In the genomic region with DNA sequence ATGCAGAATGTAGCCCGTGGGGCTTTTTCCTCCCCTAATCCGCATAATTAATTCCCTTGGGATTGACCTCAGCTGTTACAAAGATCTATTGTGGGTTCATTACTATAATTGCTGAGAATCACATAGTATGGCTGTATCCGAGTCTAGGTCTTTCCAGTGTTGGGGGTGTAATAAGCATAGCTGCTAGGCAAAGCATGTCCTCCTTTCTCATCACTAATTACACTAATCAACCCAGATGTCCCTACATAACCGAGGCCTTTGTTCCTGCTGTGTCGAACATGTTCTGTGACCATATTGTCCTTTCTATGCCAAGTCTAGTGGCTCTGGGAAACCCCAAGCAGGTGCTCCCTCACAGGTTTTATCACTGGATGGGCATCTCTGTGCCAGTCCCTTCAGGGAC, we compare ENCODE assay signal across 18 mouse cellular contexts. TPM values are rescaled to one million over a fixed set of nuclear protein-coding genes. Genes with fewer than 3 reads are reported as not detected.
A peak's percentile ranks its signal among the peaks of the same experiment; 100 is the strongest.
DNase-seq lines count a peak whose midpoint lies in the region; ATAC-seq and TF ChIP-seq lines count a peak whose summit lies in the region.
"Had no signal": no experiment of that assay in that cellular context is flagged by ENCODE, and none has a peak within 500 bp of the region (broad histone marks: within the 10 kb centered on the region; RNA-seq: fewer than 3 reads in every experiment).

No protein-coding gene starts in this region.

- peak; percentile 33; the same call in 1 of the 2 replicates for ATAC-seq in forebrain, embryonic 11.5 days (replicated peaks; ENCODE audit: low FRiP score)
- peak; percentile 87 for ATAC-seq in embryonic facial prominence, embryonic 14.5 days (ENCODE audit: low read depth)
- peak; percentile 51 for ATAC-seq in forebrain, embryonic 16.5 days
- peak; percentile 75; the same call in 1 of the 2 replicates for ATAC-seq in midbrain, embryonic 14.5 days (ENCODE audit: low FRiP score, low TSS enrichment)

- H3K27ac ChIP-seq in forebrain, embryonic 11.5 days (ENCODE audit: low read depth, low read length): no peak overlapping the region
- H3K27ac ChIP-seq in forebrain, embryonic 10.5 days: no peak overlapping the region
- H3K27ac ChIP-seq in embryonic facial prominence, embryonic 14.5 days (replicated peaks; ENCODE audit: low read depth, low read length): no peak overlapping the region
- no peak overlapping the region for H3K27ac ChIP-seq in forebrain, embryonic 16.5 days (ENCODE audit: low read length)
- H3K27ac ChIP-seq in midbrain, embryonic 14.5 days (replicated peaks; ENCODE audit: low read depth, low read length): no peak overlapping the region
- H3K27ac ChIP-seq in kidney, adult 2 months (ENCODE audit: insufficient read depth, low read depth, low read length): no peak overlapping the region
- H3K27ac ChIP-seq: heart, embryonic 13.5 days; macrophage had no signal

- no peaks in the 10 kb centered on the region for H3K27me3 ChIP-seq in forebrain, embryonic 11.5 days (ENCODE audit: control insufficient read depth, insufficient read depth, low read length)
- no peaks in the 10 kb centered on the region for H3K27me3 ChIP-seq in forebrain, embryonic 10.5 days (ENCODE audit: poor library complexity, severe bottlenecking)
- no peaks in the 10 kb centered on the region for H3K27me3 ChIP-seq in embryonic facial prominence, embryonic 14.5 days (replicated peaks; ENCODE audit: control insufficient read depth, insufficient read depth, low read length)
- no peaks in the 10 kb centered on the region for H3K27me3 ChIP-seq in forebrain, embryonic 16.5 days (replicated peaks; ENCODE audit: control insufficient read depth, insufficient read depth, low read length)
- H3K27me3 ChIP-seq in midbrain, embryonic 14.5 days (ENCODE audit: control insufficient read depth, insufficient read depth, low read length): no peaks in the 10 kb centered on the region
- H3K27me3 ChIP-seq in kidney, adult 2 months (replicated peaks; ENCODE audit: control insufficient read depth, insufficient read depth, low read length): no peaks in the 10 kb centered on the region

- WGBS in forebrain, embryonic 11.5 days: 75% methylated on average over 5 of the region's 5 CpGs
- 89% methylated on average over 5 of the region's 5 CpGs for WGBS in forebrain, embryonic 10.5 days
- 76% methylated on average over 5 of the region's 5 CpGs for WGBS in embryonic facial prominence, embryonic 14.5 days
- WGBS in forebrain, embryonic 16.5 days: 46% methylated on average over 5 of the region's 5 CpGs
- 46% methylated on average over 5 of the region's 5 CpGs for WGBS in midbrain, embryonic 14.5 days
- WGBS in kidney, adult 2 months: 84% methylated on average over 5 of the region's 5 CpGs

- no peaks in the 10 kb centered on the region for H3K36me3 ChIP-seq in forebrain, embryonic 11.5 days (ENCODE audit: control insufficient read depth, insufficient read depth, low read length)
- H3K36me3 ChIP-seq in forebrain, embryonic 10.5 days (replicated peaks): peaks cover 44% of the 10 kb centered on the region
- peaks cover 31% of the 10 kb centered on the region; the same call in 1 of the 2 replicates for H3K36me3 ChIP-seq in embryonic facial prominence, embryonic 14.5 days (ENCODE audit: control insufficient read depth, insufficient read depth, low read length)
- H3K36me3 ChIP-seq in forebrain, embryonic 16.5 days (ENCODE audit: control insufficient read depth, insufficient read depth): peaks cover 12% of the 10 kb centered on the region; the same call in 1 of the 2 replicates
- peaks cover 21% of the 10 kb centered on the region for H3K36me3 ChIP-seq in midbrain, embryonic 14.5 days (ENCODE audit: control insufficient read depth, insufficient read depth, low read length)
- no peaks in the 10 kb centered on the region for H3K36me3 ChIP-seq in kidney, adult 2 months (ENCODE audit: control insufficient read depth, insufficient read depth, low read length)

- no peak overlapping the region for H3K9ac ChIP-seq in forebrain, embryonic 11.5 days (ENCODE audit: low read length)
- no peak overlapping the region for H3K9ac ChIP-seq in embryonic facial prominence, embryonic 14.5 days (ENCODE audit: low read depth, low read length)
- H3K9ac ChIP-seq in forebrain, embryonic 16.5 days (replicated peaks; ENCODE audit: low read depth, low read length): no peak overlapping the region
- H3K9ac ChIP-seq in midbrain, embryonic 14.5 days (replicated peaks; ENCODE audit: low read length): no peak overlapping the region
- H3K9ac ChIP-seq: heart, embryonic 13.5 days had no signal

- H3K4me3 ChIP-seq in forebrain, embryonic 11.5 days (ENCODE audit: low read depth, low read length): no peak overlapping the region
- H3K4me3 ChIP-seq in forebrain, embryonic 10.5 days: no peak overlapping the region
- H3K4me3 ChIP-seq in embryonic facial prominence, embryonic 14.5 days (ENCODE audit: low read depth, low read length): no peak overlapping the region
- no peak overlapping the region for H3K4me3 ChIP-seq in forebrain, embryonic 16.5 days (replicated peaks; ENCODE audit: low read length)
- H3K4me3 ChIP-seq in midbrain, embryonic 14.5 days (replicated peaks; ENCODE audit: low read depth, low read length): no peak overlapping the region
- H3K4me3 ChIP-seq in kidney, adult 2 months (ENCODE audit: insufficient read depth, low read depth, low read length): no peak overlapping the region
- H3K4me3 ChIP-seq: heart, embryonic 13.5 days had no signal

- TF ChIP-seq POLR2A in kidney, adult 2 months (IDR thresholded peaks at IDR 0.05; ENCODE audit: low read depth, low read length): no peak

- DNase-seq in forebrain, embryonic 11.5 days (ENCODE audit: low spot score): no peak
- no peak for DNase-seq in forebrain, embryonic 10.5 days (ENCODE audit: extremely low spot score, low spot score)
- DNase-seq in embryonic facial prominence, embryonic 14.5 days (ENCODE audit: low spot score): peak; percentile 38
- DNase-seq in midbrain, embryonic 14.5 days: peak; percentile 70
- no peak for DNase-seq in testis, postnatal 10 days (ENCODE audit: low spot score)
- DNase-seq in kidney, adult 2 months: no peak
- DNase-seq in testis, postnatal 14 days (ENCODE audit: low spot score): no peak
- DNase-seq: adrenal gland, adult 8-10 months; heart, postnatal 4 days; kidney, adult 11 months; kidney, postnatal 14 days; liver; lung, adult 2 months; right cerebral cortex, postnatal 4 days; thymus, adult 18-20 months had no signal

- H3K4me2 ChIP-seq in forebrain, embryonic 11.5 days (ENCODE audit: low read depth, low read length, severe bottlenecking): no peak overlapping the region
- no peak overlapping the region for H3K4me2 ChIP-seq in embryonic facial prominence, embryonic 14.5 days (ENCODE audit: low read depth, low read length)
- H3K4me2 ChIP-seq in forebrain, embryonic 16.5 days (ENCODE audit: low read length): no peak overlapping the region
- no peak overlapping the region for H3K4me2 ChIP-seq in midbrain, embryonic 14.5 days (ENCODE audit: low read length)
- H3K4me2 ChIP-seq: heart, embryonic 13.5 days had no signal

- H3K4me1 ChIP-seq in forebrain, embryonic 11.5 days (replicated peaks; ENCODE audit: control insufficient read depth, insufficient read depth, low read length): no peaks in the 10 kb centered on the region
- H3K4me1 ChIP-seq in forebrain, embryonic 10.5 days: peaks cover 7% of the 10 kb centered on the region
- H3K4me1 ChIP-seq in embryonic facial prominence, embryonic 14.5 days (ENCODE audit: control insufficient read depth, insufficient read depth, low read length): no peaks in the 10 kb centered on the region
- peaks cover 6% of the 10 kb centered on the region; the same call in 1 of the 2 replicates for H3K4me1 ChIP-seq in forebrain, embryonic 16.5 days (replicated peaks; ENCODE audit: control insufficient read depth, insufficient read depth, low read length)
- peaks cover 6% of the 10 kb centered on the region; the same call in 1 of the 2 replicates for H3K4me1 ChIP-seq in midbrain, embryonic 14.5 days (ENCODE audit: control insufficient read depth, insufficient read depth, low read length)
- no peaks in the 10 kb centered on the region for H3K4me1 ChIP-seq in kidney, adult 2 months (ENCODE audit: control insufficient read depth, insufficient read depth, low read length)

- TF ChIP-seq CTCF in kidney, adult 2 months (conservative IDR thresholded peaks at IDR 0.05; ENCODE audit: insufficient read depth, insufficient read length, low read depth, low read length): no peak

- no peaks in the 10 kb centered on the region for H3K9me3 ChIP-seq in forebrain, embryonic 11.5 days (ENCODE audit: control insufficient read depth, low read length)
- peaks cover 2% of the 10 kb centered on the region; the same call in 1 of the 2 replicates for H3K9me3 ChIP-seq in forebrain, embryonic 10.5 days
- no peaks in the 10 kb centered on the region for H3K9me3 ChIP-seq in embryonic facial prominence, embryonic 14.5 days (ENCODE audit: control insufficient read depth, low read length)
- H3K9me3 ChIP-seq in forebrain, embryonic 16.5 days (ENCODE audit: control insufficient read depth, low read length): 0 out of 2 replicates have a peak, but pooled peaks cover 2% of the 10 kb centered on the region
- H3K9me3 ChIP-seq in midbrain, embryonic 14.5 days (ENCODE audit: control insufficient read depth, low read length): no peaks in the 10 kb centered on the region
- H3K9me3 ChIP-seq: heart, embryonic 13.5 days had no signal

RNA-seq across cellular contexts. Expression of gene Fam114a2, which starts 40.3 kb away (rescaled TPM):
- polyA plus RNA-seq in forebrain, embryonic 11.5 days (2014; fragmentation: Nextera tagmentation; extraction: Ambion mirVana): 50.8 and 54.5 TPM in 2 replicates
- 64.5 and 65.6 TPM in 2 replicates for polyA plus RNA-seq in forebrain, embryonic 10.5 days (2016; fragmentation: Nextera tagmentation; extraction: Ambion mirVana)
- 47.7 and 49.5 TPM in 2 replicates for polyA plus RNA-seq in embryonic facial prominence, embryonic 14.5 days (2014; fragmentation: Nextera tagmentation; extraction: Ambion mirVana)
- 111 TPM in 2 replicates for polyA plus RNA-seq in forebrain, embryonic 16.5 days (2015; fragmentation: Nextera tagmentation; extraction: Ambion mirVana)
- polyA plus RNA-seq in midbrain, embryonic 14.5 days (2014; fragmentation: Nextera tagmentation; extraction: Ambion mirVana): 62.4 and 70.0 TPM in 2 replicates
- 28.9 and 31.5 TPM in 2 replicates for polyA plus RNA-seq in kidney, adult 2 months (2012; rRNA removed)

RNA-seq across cellular contexts. Expression of gene Mfap3, which starts 40.4 kb away (rescaled TPM):
- 54.9 and 56.6 TPM in 2 replicates for polyA plus RNA-seq in forebrain, embryonic 11.5 days (2014; fragmentation: Nextera tagmentation; extraction: Ambion mirVana)
- polyA plus RNA-seq in forebrain, embryonic 10.5 days (2016; fragmentation: Nextera tagmentation; extraction: Ambion mirVana): 42.8 and 52.6 TPM in 2 replicates
- 41.0 and 44.4 TPM in 2 replicates for polyA plus RNA-seq in embryonic facial prominence, embryonic 14.5 days (2014; fragmentation: Nextera tagmentation; extraction: Ambion mirVana)
- polyA plus RNA-seq in forebrain, embryonic 16.5 days (2015; fragmentation: Nextera tagmentation; extraction: Ambion mirVana): 63.8 and 72.7 TPM in 2 replicates
- 53.4 and 68.1 TPM in 2 replicates for polyA plus RNA-seq in midbrain, embryonic 14.5 days (2014; fragmentation: Nextera tagmentation; extraction: Ambion mirVana)
- polyA plus RNA-seq in kidney, adult 2 months (2012; rRNA removed): 10.6 and 11.2 TPM in 2 replicates

Comparison
In these comparisons a context has a peak if more than half of its experiments do, and no peak if none do; other contexts are left out.
1. ATAC-seq: peak in every context shown above with its lines; median percentile 87 in embryonic facial prominence, embryonic 14.5 days; 75 in midbrain, embryonic 14.5 days; 51 in forebrain, embryonic 16.5 days; 33 in forebrain, embryonic 11.5 days.
2. DNase-seq: peak in embryonic facial prominence, embryonic 14.5 days (single experiment) and midbrain, embryonic 14.5 days (single experiment); none in forebrain, embryonic 11.5 days (single experiment), forebrain, embryonic 10.5 days (single experiment), testis, postnatal 10 days (single experiment), kidney, adult 2 months (single experiment) and testis, postnatal 14 days (single experiment).